Mouse (Mus musculus) heart, adult 2 months (tissue): Measurements from ENCODE around the gene Coro2b.

Experiments used
- CTCF ChIP-seq: fragments of 200-600 bp; IDR thresholded peaks from 2 replicates; pipeline ENCODE4 v1.8.1; 2022; ENCODE audit warnings: antibody characterized with exemption, mild to moderate bottlenecking, moderate library complexity
- EP300 ChIP-seq: fragments of 200-500 bp; IDR thresholded peaks from 2 replicates; pipeline ENCODE4 v1.6.1; 2011; ENCODE audit warnings: low read depth, low read length, control low read depth; ENCODE audit not compliant: insufficient read depth
- POLR2A ChIP-seq: fragments of 200-500 bp; IDR thresholded peaks from 2 replicates; pipeline ENCODE4 v1.6.1; 2011; ENCODE audit warnings: mild to moderate bottlenecking, low read depth, low read length, control low read depth; ENCODE audit not compliant: insufficient read depth

GRCm38 (mm10) chr9:62539251-62539711, 2.4 kb upstream of the Coro2b start:
- TF ChIP-seq POLR2A (no peak), CTCF (no peak), EP300 (no peak)
